34 mouse cellular contexts compared by ENCODE assay signal in the genomic region with DNA sequence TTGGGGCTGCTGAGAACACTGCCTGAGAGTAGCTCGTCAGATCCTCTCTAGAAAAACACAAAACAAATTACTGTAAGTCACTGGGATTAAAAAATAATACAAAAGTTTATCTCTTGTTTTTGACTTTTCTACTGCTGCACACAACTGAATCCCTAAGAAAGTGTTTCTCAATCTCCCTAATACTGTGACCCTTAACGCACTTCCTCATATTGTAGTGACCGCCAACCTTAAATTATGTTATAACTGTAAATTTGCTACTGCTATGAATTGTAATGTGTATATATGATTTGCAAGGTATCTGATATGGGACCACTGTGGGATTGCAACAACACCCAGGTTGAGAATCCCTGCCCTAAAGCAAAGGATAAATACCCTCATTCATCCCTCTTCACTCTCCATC.
"Had no signal": no experiment of that assay in that cellular context is flagged by ENCODE, and none has a peak within 500 bp of the region (broad histone marks: within the 10 kb centered on the region; RNA-seq: fewer than 3 reads in every experiment).

No protein-coding gene starts in this region.

- H3K27me3 ChIP-seq: heart, embryonic 12.5 days; heart, embryonic 13.5 days; heart, embryonic 15.5 days; hindbrain, embryonic 13.5 days; hindbrain, embryonic 15.5 days; intestine, embryonic 15.5 days; kidney, embryonic 15.5 days had no signal

- H3K4me1 ChIP-seq: heart, embryonic 10.5 days; heart, embryonic 12.5 days; heart, embryonic 13.5 days; heart, embryonic 15.5 days; hindbrain, embryonic 10.5 days; intestine, embryonic 15.5 days; kidney, embryonic 15.5 days had no signal

- H3K9ac ChIP-seq: heart, embryonic 12.5 days; heart, embryonic 13.5 days; heart, embryonic 15.5 days; hindbrain, embryonic 13.5 days; hindbrain, embryonic 14.5 days; hindbrain, embryonic 15.5 days; intestine, embryonic 15.5 days; kidney, embryonic 15.5 days had no signal

- DNase-seq: heart, postnatal 10 days; heart, postnatal 14 days; heart, postnatal 36 days; heart, postnatal 4 days; kidney, adult 11 months; kidney, adult 18-20 months; kidney, adult 2 months; kidney, adult 8-10 months; kidney, adult 9 months; kidney, postnatal 10 days; kidney, postnatal 14 days; kidney, postnatal 25 days; kidney, postnatal 36 days; kidney, postnatal 4 days; layer of hippocampus, adult 9-11 months; layer of hippocampus, postnatal 36 days had no signal

- H3K36me3 ChIP-seq: intestine, embryonic 15.5 days had no signal

- H3K27ac ChIP-seq: heart, embryonic 10.5 days; heart, embryonic 13.5 days; heart, embryonic 15.5 days; hindbrain, embryonic 10.5 days; hindbrain, embryonic 13.5 days; hindbrain, embryonic 14.5 days; hindbrain, embryonic 15.5 days; hindbrain, postnatal 0 days; intestine, embryonic 15.5 days; kidney, embryonic 15.5 days; kidney, postnatal 0 days; layer of hippocampus, adult 2 months; left cerebral cortex, adult 2 months had no signal

- ATAC-seq: hindbrain, embryonic 16.5 days; hindbrain, postnatal 0 days; inflammation-experienced regulatory T-cells, adult 6 months; intestine, embryonic 15.5 days; intestine, embryonic 16.5 days had no signal

- H3K4me3 ChIP-seq: heart, embryonic 10.5 days; heart, embryonic 12.5 days; heart, embryonic 13.5 days; heart, embryonic 15.5 days; hindbrain, embryonic 10.5 days; hindbrain, embryonic 13.5 days; hindbrain, embryonic 15.5 days; intestine, embryonic 15.5 days; kidney, embryonic 15.5 days; layer of hippocampus, adult 2 months; left cerebral cortex, adult 2 months had no signal

- H3K9me3 ChIP-seq: heart, embryonic 10.5 days; heart, embryonic 12.5 days; heart, embryonic 13.5 days; heart, embryonic 15.5 days; hindbrain, embryonic 10.5 days; hindbrain, embryonic 13.5 days; hindbrain, embryonic 15.5 days; intestine, embryonic 15.5 days; kidney, embryonic 15.5 days had no signal

- H3K4me2 ChIP-seq: heart, embryonic 11.5 days; heart, embryonic 12.5 days; heart, embryonic 13.5 days; heart, embryonic 15.5 days; hindbrain, embryonic 13.5 days; hindbrain, embryonic 14.5 days; hindbrain, embryonic 15.5 days; intestine, embryonic 15.5 days; kidney, embryonic 15.5 days had no signal
